Mouse (Mus musculus): Measurements from ENCODE around the gene Cdcp1. TPM values are rescaled to one million over a fixed set of nuclear protein-coding genes. Genes with fewer than 3 reads are reported as not detected.

Gene Cdcp1
- polyA plus RNA-seq, 3 experiments from 2014 or later: 0.35 to 1.5 (median 1.3) TPM

GRCm38 (mm10) chr9:123150241-123151020, 65.4 kb downstream of the Cdcp1 start, which contains the start of gene Clec3b:
Gene Clec3b, plus strand, starts transcription at chr9:123150946.
- no peak for ATAC-seq

- ATAC-seq: no peak
Measured at GRCm38 (mm10) chr9:123148430-123148829, 67.4 kb downstream of the Cdcp1 start.

GRCm38 (mm10) chr9:123139887-123140614, 75.8 kb downstream of the Cdcp1 start:
- no peak for ATAC-seq

GRCm38 (mm10) chr9:123138891-123139474, 76.9 kb downstream of the Cdcp1 start:
- ATAC-seq: no peak

GRCm38 (mm10) chr9:123136953-123137682, 78.7 kb downstream of the Cdcp1 start:
- no peak for ATAC-seq

GRCm38 (mm10) chr9:123132994-123133393, 82.8 kb downstream of the Cdcp1 start:
- ATAC-seq: no peak

- ATAC-seq: no peak
Measured at GRCm38 (mm10) chr9:123127663-123128062, 88.2 kb downstream of the Cdcp1 start.

- ATAC-seq: no peak
Measured at GRCm38 (mm10) chr9:123124413-123124981, 91.3 kb downstream of the Cdcp1 start.

GRCm38 (mm10) chr9:123123571-123124412, 92.0 kb downstream of the Cdcp1 start:
- peak; percentile 63 for ATAC-seq

- no peak for ATAC-seq
Measured at GRCm38 (mm10) chr9:123123017-123123416, 92.8 kb downstream of the Cdcp1 start.

Other genes with a start within 250 kb of the Cdcp1 start
- gene Tmem42, start 194.7 kb downstream of the Cdcp1 start, polyA plus RNA-seq (2017; shearing (Covaris generic)): 10 to 100 TPM; 10.2 to 17.5 (median 13.8) TPM
- gene Tgm4, start 181.3 kb downstream of the Cdcp1 start, polyA plus RNA-seq (2017; shearing (Covaris generic)): 1 to 10 TPM in 1 of 3 experiments, under 1 TPM in 2; 0.38 to 1.3 (median 0.66) TPM
- gene Zdhhc3, start 102.8 kb downstream of the Cdcp1 start, polyA plus RNA-seq (2017; shearing (Covaris generic)): 10 to 100 TPM; 11.4 to 18.2 (median 12.4) TPM
- gene Exosc7, start 102.8 kb downstream of the Cdcp1 start, polyA plus RNA-seq (2017; shearing (Covaris generic)): 100 to 1,000 TPM in 2 of 3 experiments, 10 to 100 TPM in 1; 79.7 to 114 (median 101) TPM
- under 1 TPM in 1 of 3 experiments, not detected in 2; 0.46 TPM for gene Clec3b, start 65.1 kb downstream of the Cdcp1 start, polyA plus RNA-seq (2017; shearing (Covaris generic))
- under 1 TPM in 2 of 3 experiments, not detected in 1; 0.45 to 0.85 TPM for gene Tmem158, start 44.7 kb upstream of the Cdcp1 start, polyA plus RNA-seq (2017; shearing (Covaris generic))
- 1,000 to 10,000 TPM in 2 of 3 experiments, 100 to 1,000 TPM in 1; 526 to 1,491 (median 1,381) TPM for gene Lars2, start 150.9 kb upstream of the Cdcp1 start, polyA plus RNA-seq (2017; shearing (Covaris generic))

Data from inflammation-experienced regulatory T-cells, adult 6 months (primary cell).